In the genomic region with DNA sequence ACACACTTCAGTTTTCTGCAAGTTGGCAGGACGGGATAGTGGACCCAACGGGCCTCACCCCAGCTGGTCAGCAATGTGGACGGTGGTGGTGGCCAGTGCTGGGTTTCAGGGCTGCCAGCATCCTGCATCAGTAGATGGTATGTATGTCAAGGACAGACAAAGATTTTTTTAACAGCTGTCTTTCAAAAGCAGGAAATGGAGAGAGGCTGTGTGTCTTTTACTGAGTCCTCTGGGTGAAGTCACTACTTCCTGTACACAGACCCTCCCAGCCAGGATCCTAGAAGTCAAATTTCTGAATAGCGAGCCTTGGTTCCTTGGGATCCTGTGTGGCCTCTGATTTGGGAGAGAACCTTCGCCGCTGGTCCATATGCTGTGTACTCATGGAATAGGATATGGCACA, we compare ENCODE assay signal across 22 mouse cellular contexts.
A peak's percentile ranks its signal among the peaks of the same experiment; 100 is the strongest.
DNase-seq lines count a peak whose midpoint lies in the region; ATAC-seq and TF ChIP-seq lines count a peak whose summit lies in the region.
"Had no signal": no experiment of that assay in that cellular context is flagged by ENCODE, and none has a peak within 500 bp of the region (broad histone marks: within the 10 kb centered on the region; RNA-seq: fewer than 3 reads in every experiment).

No protein-coding gene starts in this region.

- WGBS in heart, embryonic 14.5 days: 51% methylated on average over 6 of the region's 6 CpGs
- 45% methylated on average over 6 of the region's 6 CpGs for WGBS in heart, adult 2 months
- 68% methylated on average over 6 of the region's 6 CpGs for WGBS in lung, embryonic 14.5 days
- WGBS in embryonic facial prominence, embryonic 12.5 days: 73% methylated on average over 6 of the region's 6 CpGs
- 72% methylated on average over 6 of the region's 6 CpGs for WGBS in forebrain, embryonic 12.5 days

- no peak for TF ChIP-seq CTCF in heart, adult 2 months (IDR thresholded peaks at IDR 0.05)
- TF ChIP-seq CTCF in lung, embryonic 14.5 days (IDR thresholded peaks at IDR 0.05; ENCODE audit: low read depth): no peak

- TF ChIP-seq EP300 in heart, adult 2 months (IDR thresholded peaks at IDR 0.05; ENCODE audit: insufficient read depth, low read depth, low read length): no peak

- DNase-seq in heart, adult 2 months: no peak
- DNase-seq in lung, embryonic 14.5 days: peak; percentile 35
- DNase-seq in lung, postnatal 36 days: no peak
- peak; percentile 10 for DNase-seq in lung, postnatal 25 days (ENCODE audit: low spot score)
- DNase-seq: adrenal gland, postnatal 14 days; cerebellum, adult 8-10 months; cerebellum, postnatal 36 days; forebrain, postnatal 0 days; gastrocnemius, postnatal 25 days; heart, postnatal 4 days; kidney, adult 9 months; kidney, postnatal 25 days; thymus, postnatal 25 days had no signal

- H3K4me3 ChIP-seq in heart, embryonic 14.5 days (ENCODE audit: control insufficient read depth in 1 of 2, insufficient read depth in 1 of 2, low read depth in 1 of 2, low read length in 2 of 2): no peak overlapping the region
- no peak overlapping the region for H3K4me3 ChIP-seq in heart, adult 2 months
- no peak overlapping the region for H3K4me3 ChIP-seq in lung, embryonic 14.5 days (ENCODE audit: low read depth, low read length)
- no peak overlapping the region for H3K4me3 ChIP-seq in embryonic facial prominence, embryonic 12.5 days
- no peak overlapping the region for H3K4me3 ChIP-seq in forebrain, embryonic 12.5 days (replicated peaks)
- H3K4me3 ChIP-seq: forebrain, embryonic 10.5 days; liver, embryonic 15.5 days; midbrain, embryonic 12.5 days had no signal

- intact Hi-C loops in heart, adult 2 months (cut with DNase I): no loop called here

- H3K4me1 ChIP-seq in heart, embryonic 14.5 days (ENCODE audit: control insufficient read depth in 2 of 2, insufficient read depth in 2 of 2, low read length in 2 of 2): peaks cover 22 to 29% of the 10 kb centered on the region in 2 experiments
- H3K4me1 ChIP-seq in heart, adult 2 months (ENCODE audit: control insufficient read depth, insufficient read depth, low read length): peaks cover 8% of the 10 kb centered on the region
- peaks cover 32% of the 10 kb centered on the region for H3K4me1 ChIP-seq in lung, embryonic 14.5 days (ENCODE audit: insufficient read depth)
- peaks cover 40% of the 10 kb centered on the region for H3K4me1 ChIP-seq in embryonic facial prominence, embryonic 12.5 days
- H3K4me1 ChIP-seq in forebrain, embryonic 12.5 days: peaks cover 29% of the 10 kb centered on the region

- H3K27ac ChIP-seq in heart, embryonic 14.5 days (replicated peaks in 1 of 2; ENCODE audit: control insufficient read depth in 1 of 2, insufficient read depth in 1 of 2, low read depth in 2 of 2, low read length in 2 of 2): peak overlapping the region in 1 of 2 experiments; percentile 42; a peak in 1 of 4 replicates
- no peak overlapping the region for H3K27ac ChIP-seq in heart, adult 2 months
- 0 out of 2 replicates have a peak overlapping the region, but pooled peaks have one; percentile 5 for H3K27ac ChIP-seq in lung, embryonic 14.5 days (ENCODE audit: low read depth)
- peak overlapping the region; percentile 69; the same call in 1 of the 2 replicates for H3K27ac ChIP-seq in embryonic facial prominence, embryonic 12.5 days
- H3K27ac ChIP-seq in forebrain, embryonic 12.5 days: no peak overlapping the region
- H3K27ac ChIP-seq: liver, embryonic 15.5 days; midbrain, embryonic 12.5 days had no signal

- TF ChIP-seq POLR2A in heart, adult 2 months (IDR thresholded peaks at IDR 0.05; ENCODE audit: insufficient read depth, low read depth, low read length): no peak

- 0 out of 2 replicates have a peak, but pooled peaks cover 2% of the 10 kb centered on the region for H3K27me3 ChIP-seq in heart, embryonic 14.5 days (ENCODE audit: control insufficient read depth, insufficient read depth, low read length)
- no peaks in the 10 kb centered on the region for H3K27me3 ChIP-seq in heart, adult 2 months (ENCODE audit: control insufficient read depth, insufficient read depth, low read length)
- no peaks in the 10 kb centered on the region for H3K27me3 ChIP-seq in lung, embryonic 14.5 days (ENCODE audit: insufficient read depth, low read length)
- H3K27me3 ChIP-seq in embryonic facial prominence, embryonic 12.5 days: no peaks in the 10 kb centered on the region
- peaks cover 35% of the 10 kb centered on the region for H3K27me3 ChIP-seq in forebrain, embryonic 12.5 days
- H3K27me3 ChIP-seq: liver, embryonic 15.5 days had no signal

- no peaks in the 10 kb centered on the region for H3K79me2 ChIP-seq in heart, adult 2 months (replicated peaks; ENCODE audit: control insufficient read depth, insufficient read depth, low read length)

- 0 out of 2 replicates have a peak overlapping the region, but pooled peaks have one; percentile 25 for H3K4me2 ChIP-seq in heart, embryonic 14.5 days (ENCODE audit: low read length)
- H3K4me2 ChIP-seq in lung, embryonic 14.5 days: no peak overlapping the region
- no peak overlapping the region for H3K4me2 ChIP-seq in embryonic facial prominence, embryonic 12.5 days (replicated peaks)
- H3K4me2 ChIP-seq in forebrain, embryonic 12.5 days: no peak overlapping the region
- H3K4me2 ChIP-seq: liver, embryonic 15.5 days; midbrain, embryonic 12.5 days had no signal

- H3K36me3 ChIP-seq in heart, embryonic 14.5 days (ENCODE audit: control insufficient read depth, insufficient read depth, low read length): no peaks in the 10 kb centered on the region
- H3K36me3 ChIP-seq in heart, adult 2 months (ENCODE audit: control insufficient read depth, insufficient read depth, low read length): no peaks in the 10 kb centered on the region
- H3K36me3 ChIP-seq in lung, embryonic 14.5 days (ENCODE audit: insufficient read depth): no peaks in the 10 kb centered on the region
- no peaks in the 10 kb centered on the region for H3K36me3 ChIP-seq in embryonic facial prominence, embryonic 12.5 days
- no peaks in the 10 kb centered on the region for H3K36me3 ChIP-seq in forebrain, embryonic 12.5 days (replicated peaks)
- H3K36me3 ChIP-seq: forebrain, embryonic 10.5 days; liver, embryonic 15.5 days; midbrain, embryonic 12.5 days had no signal

- no peak overlapping the region for H3K9ac ChIP-seq in heart, embryonic 14.5 days (ENCODE audit: low read length)
- no peak overlapping the region for H3K9ac ChIP-seq in heart, adult 2 months (ENCODE audit: low read depth, low read length)
- no peak overlapping the region for H3K9ac ChIP-seq in lung, embryonic 14.5 days
- no peak overlapping the region for H3K9ac ChIP-seq in embryonic facial prominence, embryonic 12.5 days
- no peak overlapping the region for H3K9ac ChIP-seq in forebrain, embryonic 12.5 days
- H3K9ac ChIP-seq: forebrain, postnatal 0 days; liver, embryonic 15.5 days; midbrain, embryonic 12.5 days had no signal

- ATAC-seq in heart, embryonic 14.5 days (ENCODE audit: insufficient number of reproducible peaks, insufficient read depth, low FRiP score, low read depth): no peak
- no peak; the same call in 1 of the 2 replicates for ATAC-seq in lung, embryonic 14.5 days (ENCODE audit: insufficient read depth)
- no peak for ATAC-seq in embryonic facial prominence, embryonic 12.5 days (ENCODE audit: insufficient number of reproducible peaks, insufficient read depth, low FRiP score, low TSS enrichment)
- no peak for ATAC-seq in forebrain, embryonic 12.5 days (ENCODE audit: low FRiP score)
- ATAC-seq in inflammation-experienced regulatory T-cells, adult 6 months: no peak
- ATAC-seq: forebrain, postnatal 0 days; hindbrain, embryonic 16.5 days; intestine, embryonic 16.5 days had no signal

- H3K9me3 ChIP-seq in heart, embryonic 14.5 days (ENCODE audit: control insufficient read depth, low read length): no peaks in the 10 kb centered on the region
- H3K9me3 ChIP-seq in lung, embryonic 14.5 days (ENCODE audit: low read depth, low read length): no peaks in the 10 kb centered on the region
- no peaks in the 10 kb centered on the region for H3K9me3 ChIP-seq in embryonic facial prominence, embryonic 12.5 days
- H3K9me3 ChIP-seq in forebrain, embryonic 12.5 days: no peaks in the 10 kb centered on the region
- H3K9me3 ChIP-seq: forebrain, embryonic 10.5 days; liver, embryonic 15.5 days; midbrain, embryonic 12.5 days had no signal

Comparison
In these comparisons a context has a peak if more than half of its experiments do, and no peak if none do; other contexts are left out.
1. DNase-seq: peak in lung, embryonic 14.5 days (single experiment) and lung, postnatal 25 days (single experiment); none in heart, adult 2 months (0 of 2) and lung, postnatal 36 days (single experiment).
2. H3K27ac ChIP-seq: peak in lung, embryonic 14.5 days (single experiment) and embryonic facial prominence, embryonic 12.5 days (single experiment); none in heart, adult 2 months (single experiment) and forebrain, embryonic 12.5 days (single experiment).